10 mouse cellular contexts compared by ENCODE assay signal in the genomic region with DNA sequence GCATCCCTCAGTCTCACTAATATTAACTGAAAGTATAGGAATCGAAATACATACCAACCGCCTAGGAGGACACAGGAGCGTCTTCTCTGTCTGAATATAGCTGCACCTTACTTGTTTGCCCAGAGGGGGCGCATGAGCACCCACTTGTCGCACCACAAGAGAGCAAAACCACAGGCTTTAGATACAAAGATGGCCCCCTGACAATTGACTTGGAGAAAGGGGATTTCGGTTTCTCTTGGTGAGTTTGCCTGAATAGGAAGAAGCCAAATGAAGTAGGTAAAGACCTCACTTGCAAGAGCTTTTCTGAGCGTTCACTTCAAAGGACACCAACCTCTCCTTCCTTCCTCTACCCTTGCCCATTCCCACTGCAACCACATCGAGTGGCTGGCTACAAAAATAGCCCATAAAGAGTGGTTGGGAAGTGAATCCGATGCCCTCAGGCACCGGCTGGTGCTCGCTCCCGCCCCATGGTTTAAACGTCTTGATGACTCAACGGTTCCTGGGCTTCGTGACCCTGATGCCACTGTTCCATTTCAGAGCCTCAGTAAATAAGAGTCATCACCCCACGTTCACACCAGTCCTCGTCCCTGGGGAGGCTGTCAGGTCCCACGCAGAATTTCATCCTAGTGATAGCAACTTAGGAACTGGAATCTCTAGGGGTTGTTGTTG.
DNase-seq lines count a peak whose midpoint lies in the region; ATAC-seq and TF ChIP-seq lines count a peak whose summit lies in the region.
"Had no signal": no experiment of that assay in that cellular context is flagged by ENCODE, and none has a peak within 500 bp of the region (broad histone marks: within the 10 kb centered on the region; RNA-seq: fewer than 3 reads in every experiment).

No protein-coding gene starts in this region.

- H3K36me3 ChIP-seq in heart, postnatal 0 days (replicated peaks; ENCODE audit: control insufficient read depth, insufficient read depth, low read length) = no peaks in the 10 kb centered on the region
- H3K36me3 ChIP-seq in limb, embryonic 10.5 days = no peaks in the 10 kb centered on the region
- H3K36me3 ChIP-seq: hindbrain, embryonic 15.5 days had no signal

- H3K27me3 ChIP-seq in heart, postnatal 0 days (ENCODE audit: control insufficient read depth, insufficient read depth, low read length) = no peaks in the 10 kb centered on the region
- no peaks in the 10 kb centered on the region for H3K27me3 ChIP-seq in limb, embryonic 10.5 days (ENCODE audit: low read depth, poor library complexity, severe bottlenecking)
- H3K27me3 ChIP-seq: hindbrain, embryonic 15.5 days had no signal

- H3K27ac ChIP-seq in heart, postnatal 0 days (ENCODE audit: low read depth) = no peak overlapping the region
- no peak overlapping the region for H3K27ac ChIP-seq in limb, embryonic 10.5 days
- H3K27ac ChIP-seq: hindbrain, embryonic 15.5 days had no signal

- H3K4me1 ChIP-seq in heart, postnatal 0 days (ENCODE audit: control insufficient read depth, insufficient read depth) = peaks cover 23% of the 10 kb centered on the region
- H3K4me1 ChIP-seq in limb, embryonic 10.5 days = no peaks in the 10 kb centered on the region

- H3K9ac ChIP-seq in heart, postnatal 0 days (replicated peaks; ENCODE audit: low read depth, low read length) = no peak overlapping the region
- H3K9ac ChIP-seq: hindbrain, embryonic 15.5 days had no signal

- DNase-seq in heart, postnatal 0 days (ENCODE audit: low spot score) = no peak
- no peak for DNase-seq in heart, postnatal 14 days
- peak; percentile 83 for DNase-seq in 416B (ENCODE audit: low read depth)
- DNase-seq in ZHBTc4 (ENCODE audit: low read depth, low spot score) = peak; percentile 74
- no peak for DNase-seq in cerebellum, adult 9-10 months
- DNase-seq in limb, embryonic 10.5 days (ENCODE audit: low spot score) = no peak
- no peak for DNase-seq in gastrocnemius, postnatal 25 days
- DNase-seq: cerebellum, postnatal 25 days had no signal

- peak; percentile 4; the same call in 1 of the 2 replicates for TF ChIP-seq CTCF in heart, postnatal 0 days (IDR thresholded peaks at IDR 0.05; ENCODE audit: low read depth)

- TF ChIP-seq EP300 in heart, postnatal 0 days (IDR thresholded peaks at IDR 0.05; ENCODE audit: low read depth) = no peak

- 75% methylated on average over 18 of the region's 18 CpGs for WGBS in heart, postnatal 0 days
- 81% methylated on average over 18 of the region's 18 CpGs for WGBS in limb, embryonic 10.5 days

- no peaks in the 10 kb centered on the region for H3K9me3 ChIP-seq in heart, postnatal 0 days (replicated peaks; ENCODE audit: control insufficient read depth, low read length)
- no peaks in the 10 kb centered on the region for H3K9me3 ChIP-seq in limb, embryonic 10.5 days (replicated peaks)
- H3K9me3 ChIP-seq: hindbrain, embryonic 15.5 days had no signal

- H3K4me3 ChIP-seq in heart, postnatal 0 days (ENCODE audit: low read depth, low read length) = no peak overlapping the region
- H3K4me3 ChIP-seq in limb, embryonic 10.5 days = no peak overlapping the region
- H3K4me3 ChIP-seq: hindbrain, embryonic 15.5 days had no signal

- no peak overlapping the region for H3K4me2 ChIP-seq in heart, postnatal 0 days (ENCODE audit: low read depth, low read length)
- H3K4me2 ChIP-seq: hindbrain, embryonic 15.5 days had no signal

- intact Hi-C loops in heart, postnatal 14 days (cut with DNase I) = no loop called here

- no peak for ATAC-seq in heart, postnatal 0 days (ENCODE audit: insufficient read depth, low read depth)
- ATAC-seq in megakaryocyte-erythroid progenitor cell, adult 5-6 weeks (replicated peaks; ENCODE audit: low FRiP score, low TSS enrichment, poor library complexity, severe bottlenecking) = peak; percentile 93

Comparison
In these comparisons a context has a peak if more than half of its experiments do, and no peak if none do; other contexts are left out.
1. DNase-seq: peak in 416B (single experiment) and ZHBTc4 (single experiment); none in heart, postnatal 0 days (single experiment), heart, postnatal 14 days (0 of 2), cerebellum, adult 9-10 months (single experiment), limb, embryonic 10.5 days (single experiment) and gastrocnemius, postnatal 25 days (single experiment).